Mouse (Mus musculus) lung, postnatal 0 days (tissue): Measurements from ENCODE around the gene Grik1.

ENCODE experiments used
- CTCF ChIP-seq: IDR thresholded peaks from 2 replicates; pipeline ENCODE4 v1.5.1; 2016; ENCODE audit warnings: antibody characterized with exemption, mild to moderate bottlenecking
- EP300 ChIP-seq: IDR thresholded peaks from 2 replicates; pipeline ENCODE4 v1.6.1; 2016; ENCODE audit warnings: antibody characterized with exemption, mild to moderate bottlenecking, control low read depth

- no peak for TF ChIP-seq CTCF
- TF ChIP-seq EP300 = no peak
Observed at GRCm38 (mm10) chr16:88111459-88111858, 178.6 kb downstream of the Grik1 start.
